Mouse (Mus musculus): ENCODE results near the gene Vcam1. TPM values are rescaled to one million over a fixed set of nuclear protein-coding genes. Genes with fewer than 3 reads are reported as not detected.

Vcam1 gene
- total RNA-seq, 1 experiment: 0.27 TPM

DNA sequence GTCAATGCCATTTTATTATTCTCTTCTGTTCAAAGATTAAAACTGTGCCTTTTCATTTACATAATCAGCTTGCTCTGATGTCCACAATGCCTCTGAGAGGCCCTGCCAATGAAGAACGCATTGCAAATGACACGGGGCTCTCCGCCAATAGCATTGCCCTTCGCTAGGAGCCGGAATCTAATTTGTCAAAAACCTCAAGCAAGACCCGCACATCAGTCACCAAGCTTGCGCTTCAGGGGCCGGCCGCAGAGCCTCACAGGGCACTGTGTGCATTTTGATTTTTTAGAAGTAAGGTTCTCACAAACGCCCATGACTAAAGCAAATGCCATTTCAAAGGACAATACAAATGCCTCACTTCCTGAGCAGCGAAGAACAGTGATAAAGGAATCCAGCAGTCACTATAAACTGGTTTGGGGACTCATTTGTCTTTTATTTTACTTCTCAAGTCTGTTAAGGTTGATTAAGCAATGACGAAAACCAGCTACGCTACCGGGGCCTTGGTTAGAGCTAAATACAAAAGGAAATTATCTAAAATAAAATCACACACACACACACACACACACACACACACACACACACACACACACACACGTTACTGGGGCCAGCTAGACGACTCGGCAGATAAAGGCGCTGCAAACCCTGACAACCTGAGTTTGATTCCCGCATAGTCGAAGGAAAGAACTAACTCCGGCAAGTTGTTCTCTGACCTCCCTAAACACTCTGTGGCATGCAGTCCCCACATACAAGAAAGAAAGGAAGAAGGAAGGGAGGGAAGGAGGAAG is 24.4 kb downstream of the Vcam1 start:
- Histone ChIP-seq H3K36me3 (ENCODE audit: control insufficient read depth, insufficient read depth, low read length, poor library complexity, severe bottlenecking) (no peaks in the 10 kb centered on the region), H3K4me1 (ENCODE audit: control insufficient read depth in 2 of 2, insufficient read depth in 2 of 2, low read length in 2 of 2, poor library complexity in 1 of 2) (no peaks in the 10 kb centered on the region), H3K9ac (ENCODE audit: insufficient read depth, low read depth, low read length, poor library complexity, severe bottlenecking) (no peak overlapping the region), H3K9me3 (ENCODE audit: control insufficient read depth, insufficient read depth, low read depth, low read length) (no peaks in the 10 kb centered on the region), H3K27ac (ENCODE audit: insufficient read depth, low read depth, low read length, poor library complexity, severe bottlenecking) (no peak overlapping the region), H3K4me3 (ENCODE audit: insufficient read depth in 1 of 2, low read depth in 1 of 2, low read length in 2 of 2, poor library complexity in 1 of 2, severe bottlenecking in 1 of 2) (no peak overlapping the region)
- TF ChIP-seq ZNF384 (IDR thresholded peaks at IDR 0.05; ENCODE audit: low read depth, low read length) (no peak), ZC3H11A (IDR thresholded peaks at IDR 0.05; ENCODE audit: borderline replicate concordance, low read depth, low read length) (no peak), HCFC1 (IDR thresholded peaks at IDR 0.05; ENCODE audit: borderline replicate concordance, insufficient read depth, low read length) (no peak), MAFK (IDR thresholded peaks at IDR 0.05; ENCODE audit: insufficient read depth, low read depth, low read length) (no peak), CHD2 (IDR thresholded peaks at IDR 0.05; ENCODE audit: low read depth, low read length) (no peak)
- in situ Hi-C loops (cut with MboI; ENCODE audit: low sequenced_read_pairs in 2 of 2, unreplicated experiment in 2 of 2): no loop called here
- DNase-seq (ENCODE audit: low read depth, low spot score): no peak

DNA sequence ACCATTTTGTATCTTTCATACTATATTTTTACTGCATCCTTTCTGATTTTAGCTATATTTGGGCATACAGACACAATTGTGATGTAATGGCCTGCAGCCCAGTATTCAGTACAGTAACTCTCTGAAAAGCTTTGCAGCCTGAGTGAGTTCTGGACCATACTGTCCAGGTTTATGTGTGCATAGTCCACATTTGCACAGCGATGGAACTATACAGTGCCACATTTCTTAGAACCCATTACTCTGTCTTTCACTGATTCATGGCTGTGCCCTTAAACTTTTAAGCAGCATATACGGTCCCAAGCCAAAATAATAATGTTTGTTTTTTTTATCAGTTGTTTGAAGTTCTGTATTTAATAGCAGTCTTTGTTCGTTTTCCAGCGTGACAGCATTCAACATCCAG is 25.2 kb downstream of the Vcam1 start:
- TF ChIP-seq HCFC1 (IDR thresholded peaks at IDR 0.05; ENCODE audit: borderline replicate concordance, insufficient read depth, low read length) (no peak), CHD2 (IDR thresholded peaks at IDR 0.05; ENCODE audit: low read depth, low read length) (no peak), ZC3H11A (IDR thresholded peaks at IDR 0.05; ENCODE audit: borderline replicate concordance, low read depth, low read length) (no peak), ZNF384 (IDR thresholded peaks at IDR 0.05; ENCODE audit: low read depth, low read length) (no peak), MAFK (IDR thresholded peaks at IDR 0.05; ENCODE audit: insufficient read depth, low read depth, low read length) (no peak)
- no peak overlapping the region for H3K9ac ChIP-seq (ENCODE audit: insufficient read depth, low read depth, low read length, poor library complexity, severe bottlenecking)
- no peaks in the 10 kb centered on the region for H3K36me3 ChIP-seq (ENCODE audit: control insufficient read depth, insufficient read depth, low read length, poor library complexity, severe bottlenecking)
- no peak overlapping the region for H3K27ac ChIP-seq (ENCODE audit: insufficient read depth, low read depth, low read length, poor library complexity, severe bottlenecking)
- no peak overlapping the region for H3K4me3 ChIP-seq (ENCODE audit: insufficient read depth in 1 of 2, low read depth in 1 of 2, low read length in 2 of 2, poor library complexity in 1 of 2, severe bottlenecking in 1 of 2)
- H3K9me3 ChIP-seq (ENCODE audit: control insufficient read depth, insufficient read depth, low read depth, low read length): no peaks in the 10 kb centered on the region
- in situ Hi-C loops (cut with MboI; ENCODE audit: low sequenced_read_pairs in 2 of 2, unreplicated experiment in 2 of 2): no loop called here
- no peak for DNase-seq (ENCODE audit: low read depth, low spot score)
- H3K4me1 ChIP-seq (ENCODE audit: control insufficient read depth in 2 of 2, insufficient read depth in 2 of 2, low read length in 2 of 2, poor library complexity in 1 of 2): no peaks in the 10 kb centered on the region

DNA sequence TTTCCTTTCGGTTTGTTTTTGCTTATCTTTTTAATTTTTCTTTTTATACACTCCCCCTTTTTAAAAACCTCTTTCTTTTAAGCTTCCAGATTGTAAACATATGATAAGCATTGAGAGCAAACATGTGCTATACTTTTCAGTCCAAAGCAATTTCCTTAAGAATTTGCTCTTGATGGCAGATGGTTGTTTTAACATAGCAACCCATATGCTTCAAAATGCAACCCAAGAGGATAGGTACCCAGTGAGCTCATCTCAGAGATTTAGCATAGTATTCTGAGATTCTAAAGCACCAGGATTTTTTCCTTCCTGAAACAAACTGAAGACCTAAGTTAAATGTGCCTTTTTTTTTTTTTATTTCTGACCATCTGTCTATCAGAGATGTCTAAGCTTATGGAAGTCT is 28.6 kb downstream of the Vcam1 start:
- no peaks in the 10 kb centered on the region for H3K36me3 ChIP-seq (ENCODE audit: control insufficient read depth, insufficient read depth, low read length, poor library complexity, severe bottlenecking)
- no peaks in the 10 kb centered on the region for H3K4me1 ChIP-seq (ENCODE audit: control insufficient read depth in 2 of 2, insufficient read depth in 2 of 2, low read length in 2 of 2, poor library complexity in 1 of 2)
- no peak for TF ChIP-seq HCFC1 (IDR thresholded peaks at IDR 0.05; ENCODE audit: borderline replicate concordance, insufficient read depth, low read length)
- TF ChIP-seq ZC3H11A (IDR thresholded peaks at IDR 0.05; ENCODE audit: borderline replicate concordance, low read depth, low read length): no peak
- TF ChIP-seq ZNF384 (IDR thresholded peaks at IDR 0.05; ENCODE audit: low read depth, low read length): no peak
- TF ChIP-seq CHD2 (IDR thresholded peaks at IDR 0.05; ENCODE audit: low read depth, low read length): no peak
- H3K9ac ChIP-seq (ENCODE audit: insufficient read depth, low read depth, low read length, poor library complexity, severe bottlenecking): no peak overlapping the region
- no peak for DNase-seq (ENCODE audit: low read depth, low spot score)
- H3K4me3 ChIP-seq (ENCODE audit: insufficient read depth in 1 of 2, low read depth in 1 of 2, low read length in 2 of 2, poor library complexity in 1 of 2, severe bottlenecking in 1 of 2): no peak overlapping the region
- no peak overlapping the region for H3K27ac ChIP-seq (ENCODE audit: insufficient read depth, low read depth, low read length, poor library complexity, severe bottlenecking)
- no peaks in the 10 kb centered on the region for H3K9me3 ChIP-seq (ENCODE audit: control insufficient read depth, insufficient read depth, low read depth, low read length)
- in situ Hi-C loops (cut with MboI; ENCODE audit: low sequenced_read_pairs in 2 of 2, unreplicated experiment in 2 of 2): no loop called here

DNA sequence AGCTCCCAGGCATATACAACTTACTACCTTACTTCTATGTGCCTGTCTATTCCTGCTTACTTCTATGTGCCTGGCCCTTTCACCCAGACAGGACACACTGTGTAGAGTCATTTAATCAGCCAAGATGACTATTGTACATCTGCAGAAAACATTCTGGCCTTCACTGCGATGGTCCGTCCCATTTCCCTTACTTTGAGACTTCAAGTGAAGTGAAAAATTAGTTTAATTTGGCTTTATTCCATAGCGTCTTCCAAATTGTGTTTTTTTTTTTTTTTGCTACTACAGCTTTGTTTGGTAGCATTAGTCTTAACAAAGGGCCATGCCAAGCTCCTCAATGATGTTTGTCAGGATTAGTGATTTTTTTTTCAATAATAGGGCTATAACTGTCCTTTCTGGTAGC is 33.6 kb downstream of the Vcam1 start:
- TF ChIP-seq CHD2 (IDR thresholded peaks at IDR 0.05; ENCODE audit: low read depth, low read length) (no peak), ZNF384 (IDR thresholded peaks at IDR 0.05; ENCODE audit: low read depth, low read length) (peak; percentile 81)
- in situ Hi-C loops (cut with MboI; ENCODE audit: low sequenced_read_pairs in 2 of 2, unreplicated experiment in 2 of 2): no loop called here

DNA sequence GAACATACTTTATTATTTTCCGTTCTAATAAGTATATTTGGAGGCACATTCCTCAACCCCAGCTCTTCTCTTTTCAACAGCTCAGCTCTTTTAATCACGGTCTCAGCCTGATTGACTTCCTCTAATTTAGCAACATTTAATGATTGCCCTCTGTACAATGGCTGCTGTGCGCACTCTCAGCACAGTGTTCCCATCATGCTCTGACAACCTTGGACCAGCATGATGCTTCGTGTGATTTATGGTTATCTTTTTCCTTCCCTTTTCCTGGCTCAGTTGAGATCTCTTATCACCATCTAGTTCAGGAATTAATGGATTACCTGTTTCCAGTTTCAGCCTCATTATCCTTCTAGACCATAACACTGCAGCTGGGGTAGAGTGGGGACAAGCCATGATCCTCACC is 34.2 kb downstream of the Vcam1 start:
- no peak overlapping the region for H3K27ac ChIP-seq (ENCODE audit: insufficient read depth, low read depth, low read length, poor library complexity, severe bottlenecking)
- no peak for DNase-seq (ENCODE audit: low read depth, low spot score)
- no peaks in the 10 kb centered on the region for H3K36me3 ChIP-seq (ENCODE audit: control insufficient read depth, insufficient read depth, low read length, poor library complexity, severe bottlenecking)
- no peak overlapping the region for H3K4me3 ChIP-seq (ENCODE audit: insufficient read depth in 1 of 2, low read depth in 1 of 2, low read length in 2 of 2, poor library complexity in 1 of 2, severe bottlenecking in 1 of 2)
- H3K9ac ChIP-seq (ENCODE audit: insufficient read depth, low read depth, low read length, poor library complexity, severe bottlenecking): no peak overlapping the region
- in situ Hi-C loops (cut with MboI; ENCODE audit: low sequenced_read_pairs in 2 of 2, unreplicated experiment in 2 of 2): no loop called here
- H3K9me3 ChIP-seq (ENCODE audit: control insufficient read depth, insufficient read depth, low read depth, low read length): no peaks in the 10 kb centered on the region
- no peaks in the 10 kb centered on the region for H3K4me1 ChIP-seq (ENCODE audit: control insufficient read depth in 2 of 2, insufficient read depth in 2 of 2, low read length in 2 of 2, poor library complexity in 1 of 2)
- TF ChIP-seq ZC3H11A (IDR thresholded peaks at IDR 0.05; ENCODE audit: borderline replicate concordance, low read depth, low read length) (no peak), ZNF384 (IDR thresholded peaks at IDR 0.05; ENCODE audit: low read depth, low read length) (no peak), CHD2 (IDR thresholded peaks at IDR 0.05; ENCODE audit: low read depth, low read length) (no peak), MAFK (IDR thresholded peaks at IDR 0.05; ENCODE audit: insufficient read depth, low read depth, low read length) (no peak), HCFC1 (IDR thresholded peaks at IDR 0.05; ENCODE audit: borderline replicate concordance, insufficient read depth, low read length) (no peak)

More for the DNA sequence above, 33.6 kb downstream of the Vcam1 start:
- no peak overlapping the region for H3K9ac ChIP-seq (ENCODE audit: insufficient read depth, low read depth, low read length, poor library complexity, severe bottlenecking)
- DNase-seq (ENCODE audit: low read depth, low spot score): no peak
- H3K36me3 ChIP-seq (ENCODE audit: control insufficient read depth, insufficient read depth, low read length, poor library complexity, severe bottlenecking): no peaks in the 10 kb centered on the region
- no peaks in the 10 kb centered on the region for H3K9me3 ChIP-seq (ENCODE audit: control insufficient read depth, insufficient read depth, low read depth, low read length)
- H3K4me1 ChIP-seq (ENCODE audit: control insufficient read depth in 2 of 2, insufficient read depth in 2 of 2, low read length in 2 of 2, poor library complexity in 1 of 2): no peaks in the 10 kb centered on the region
- no peak overlapping the region for H3K27ac ChIP-seq (ENCODE audit: insufficient read depth, low read depth, low read length, poor library complexity, severe bottlenecking)
- no peak overlapping the region for H3K4me3 ChIP-seq (ENCODE audit: insufficient read depth in 1 of 2, low read depth in 1 of 2, low read length in 2 of 2, poor library complexity in 1 of 2, severe bottlenecking in 1 of 2)
